Mouse (Mus musculus) G1E-ER4 (cell line): ENCODE results near the gene Gabrg3. TPM values are rescaled to one million over a fixed set of nuclear protein-coding genes. Genes with fewer than 3 reads are reported as not detected.

ENCODE experiments used
- GATA1 ChIP-seq: IDR thresholded peaks from one replicate; pipeline ENCODE4 v1.8.0; 2012; ENCODE audit warnings: low read length, inconsistent platforms
- polyA plus RNA-seq: library from polyadenylated mRNA; stranded (reverse); fragments of >175 nt; gene quantifications from 2 replicates; pipeline ENCODE4 v1.2.3, GENCODE M21; 2012

Gabrg3 gene
- polyA plus RNA-seq, 1 experiment: not detected

DNA sequence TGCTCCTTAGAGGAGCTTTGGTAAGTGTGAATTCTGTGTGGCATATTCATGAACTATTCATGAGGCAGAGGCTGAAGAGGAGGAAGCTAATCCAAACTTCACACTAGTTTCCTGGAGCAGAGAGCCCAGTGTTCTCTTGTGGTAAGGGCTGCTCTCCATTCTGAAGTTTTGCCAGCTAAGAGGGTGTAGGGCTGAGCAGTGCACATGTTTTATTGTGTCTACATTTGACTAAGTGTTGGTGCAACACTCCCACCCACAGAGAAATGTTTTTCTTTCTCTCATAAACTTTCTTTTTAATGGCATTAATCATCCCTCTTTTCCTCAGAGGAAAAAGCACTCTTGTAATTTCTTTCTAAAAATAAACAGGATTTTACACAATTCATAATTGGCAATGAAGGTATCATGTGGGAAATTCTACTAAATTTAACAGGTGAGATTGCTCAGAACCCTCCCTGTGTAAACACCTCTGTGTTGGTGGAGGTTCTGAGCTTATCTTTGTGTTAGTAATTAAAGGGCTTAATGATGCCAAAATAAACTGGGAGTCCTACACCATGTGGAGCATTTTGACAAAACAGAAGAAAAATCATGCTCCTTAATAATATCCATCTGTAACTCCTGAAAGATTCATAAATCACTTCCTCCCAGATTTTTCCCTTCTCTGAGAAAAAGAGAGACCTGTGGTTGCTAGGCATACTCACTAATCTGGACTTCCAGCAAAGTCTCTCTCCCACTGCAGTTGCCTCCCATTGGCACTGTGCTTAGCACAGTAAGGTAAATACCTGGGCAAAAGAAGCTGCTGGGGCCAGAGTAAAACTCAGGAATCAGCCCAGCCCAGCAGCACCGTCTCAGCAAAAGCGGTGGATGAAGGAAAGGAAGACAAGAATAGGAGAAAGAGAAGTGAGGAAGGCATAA, 389.0 kb downstream of the Gabrg3 start:
- TF ChIP-seq GATA1: no peak

- no peak for TF ChIP-seq GATA1
Observed at GRCm38 (mm10) chr7:56946398-56946797, 440.6 kb downstream of the Gabrg3 start.

GRCm38 (mm10) chr7:56941606-56942005, 445.4 kb downstream of the Gabrg3 start:
- TF ChIP-seq GATA1: no peak

GRCm38 (mm10) chr7:56938020-56938419, 449.0 kb downstream of the Gabrg3 start:
- no peak for TF ChIP-seq GATA1

DNA sequence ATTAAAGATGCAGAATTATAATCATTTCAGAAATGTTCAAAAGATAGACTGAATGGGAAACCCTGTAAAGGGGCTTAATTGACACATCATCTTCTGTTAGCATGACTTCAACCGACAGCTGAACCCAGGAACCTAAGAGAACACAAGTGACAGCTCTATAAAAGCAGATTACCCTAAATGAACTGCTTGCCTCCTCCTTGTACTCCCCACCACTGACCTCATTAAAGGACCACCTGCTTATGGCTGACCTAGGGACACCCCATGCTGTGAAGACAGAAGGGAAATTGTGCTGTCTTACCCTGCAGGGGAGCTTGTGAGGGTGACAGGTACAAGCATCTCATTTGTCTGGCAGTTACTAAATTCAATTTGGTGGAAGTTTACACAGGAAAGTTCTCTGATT, 467.5 kb downstream of the Gabrg3 start:
- TF ChIP-seq GATA1: no peak

DNA sequence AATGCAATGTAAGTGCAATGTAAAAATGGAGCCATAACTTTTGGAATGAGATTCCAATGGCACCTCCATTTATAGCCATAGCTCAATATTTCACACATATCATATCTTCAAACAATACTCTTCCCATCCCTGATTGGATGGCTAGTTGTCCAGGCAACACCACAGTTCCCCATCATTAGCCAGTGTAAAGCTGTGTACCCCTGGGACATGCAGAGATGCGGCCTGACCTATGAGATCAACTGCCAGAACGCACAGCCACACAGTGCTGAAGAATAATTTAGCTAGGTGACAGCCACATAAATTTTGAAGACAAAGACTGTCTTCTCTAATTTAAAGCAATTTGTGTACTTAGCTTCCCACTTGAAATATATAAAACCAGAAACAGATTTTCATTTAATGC, 472.1 kb downstream of the Gabrg3 start:
- TF ChIP-seq GATA1: no peak

DNA sequence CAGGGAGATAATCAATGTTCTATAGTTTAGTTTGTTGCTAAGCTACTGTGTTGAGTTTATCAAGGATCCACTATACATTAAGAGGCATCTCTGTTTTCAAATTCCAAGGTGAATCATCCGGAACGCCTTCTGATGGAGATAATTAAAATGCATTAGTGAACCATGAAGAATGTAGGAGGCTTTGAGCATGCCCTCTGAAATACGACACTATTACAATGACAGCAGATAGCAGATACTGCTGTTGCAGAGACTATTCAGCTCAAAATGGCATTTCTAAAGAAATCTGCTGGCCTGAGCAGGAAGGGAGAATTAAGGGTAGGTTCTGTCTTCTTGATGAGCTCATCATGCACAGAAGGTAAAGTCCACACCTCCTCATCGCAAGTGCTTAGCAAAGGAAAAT, 487.2 kb downstream of the Gabrg3 start:
- TF ChIP-seq GATA1: no peak

DNA sequence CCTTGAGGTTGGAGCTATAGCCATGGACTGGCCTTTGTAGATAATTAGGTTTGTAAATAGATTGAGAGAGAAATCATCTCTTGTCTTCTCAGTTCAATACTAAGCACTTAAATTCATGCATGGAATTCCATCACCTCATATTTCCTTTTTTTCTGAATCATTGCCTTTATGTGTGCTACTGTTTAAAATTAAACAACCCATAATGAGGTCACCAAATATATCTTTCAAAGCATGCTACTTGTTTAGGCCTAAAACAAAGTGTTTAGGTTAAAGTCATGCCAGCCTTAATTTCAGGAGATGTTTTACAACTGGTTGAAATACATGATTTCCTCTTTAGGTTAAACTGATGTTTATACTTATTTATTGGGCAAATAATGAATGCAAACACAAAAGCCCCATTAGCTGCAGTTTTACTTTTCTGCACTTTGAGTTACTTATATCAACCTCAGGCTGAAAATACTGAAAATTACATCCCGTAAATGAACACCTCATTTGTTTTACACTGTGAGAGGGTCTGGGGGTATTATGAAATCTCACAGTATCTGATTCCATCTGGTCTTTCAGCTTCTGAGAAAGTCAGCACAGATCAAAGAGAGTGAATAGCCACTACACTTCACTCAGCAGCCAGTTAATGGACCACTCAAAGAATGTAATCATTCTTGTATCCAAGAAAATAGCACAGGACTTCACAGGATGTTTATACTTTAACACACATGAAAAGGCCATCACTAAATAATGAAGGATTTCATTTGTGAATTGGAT, 519.5 kb downstream of the Gabrg3 start:
- no peak for TF ChIP-seq GATA1

GRCm38 (mm10) chr7:56843565-56843964, 543.4 kb downstream of the Gabrg3 start:
- no peak for TF ChIP-seq GATA1

GRCm38 (mm10) chr7:56825446-56825845, 561.5 kb downstream of the Gabrg3 start:
- no peak for TF ChIP-seq GATA1

DNA sequence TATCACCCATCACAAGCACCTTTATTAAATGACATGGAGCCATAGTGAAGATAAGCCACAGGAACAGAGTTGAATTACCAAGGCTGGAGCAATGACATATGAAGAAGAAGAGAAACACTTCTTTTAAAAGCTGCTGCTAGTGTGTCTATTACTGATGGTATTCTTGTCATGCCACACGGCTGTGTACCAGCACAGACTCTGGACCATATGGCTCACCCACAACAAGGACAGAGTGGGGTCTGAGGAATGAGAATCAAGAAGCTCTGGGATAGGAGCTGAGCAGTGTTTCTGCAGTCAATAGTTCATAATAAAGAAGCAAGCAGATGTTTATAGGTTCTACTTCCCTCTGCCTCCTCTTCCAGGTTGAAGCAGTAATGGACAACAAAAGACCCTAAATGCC, 585.1 kb downstream of the Gabrg3 start:
- TF ChIP-seq GATA1: no peak

DNA sequence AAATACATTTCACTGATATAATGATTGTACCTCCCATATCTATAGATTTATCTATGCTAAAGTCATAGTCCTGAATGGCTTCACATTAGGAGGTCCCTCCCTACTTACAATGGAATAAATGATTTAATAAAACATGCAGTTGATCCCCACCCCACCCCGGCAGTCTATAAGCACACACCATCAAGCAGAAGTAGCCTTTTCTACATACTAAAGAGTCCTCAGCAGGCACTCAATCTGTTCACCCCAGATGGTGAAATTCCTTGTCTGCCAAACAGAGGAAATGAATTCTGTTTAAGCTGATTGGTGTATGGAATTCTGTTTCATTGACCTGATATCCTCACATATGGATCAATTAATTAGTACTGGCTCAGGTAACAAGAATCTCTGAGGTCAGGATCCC, 607.9 kb downstream of the Gabrg3 start:
- TF ChIP-seq GATA1: no peak

DNA sequence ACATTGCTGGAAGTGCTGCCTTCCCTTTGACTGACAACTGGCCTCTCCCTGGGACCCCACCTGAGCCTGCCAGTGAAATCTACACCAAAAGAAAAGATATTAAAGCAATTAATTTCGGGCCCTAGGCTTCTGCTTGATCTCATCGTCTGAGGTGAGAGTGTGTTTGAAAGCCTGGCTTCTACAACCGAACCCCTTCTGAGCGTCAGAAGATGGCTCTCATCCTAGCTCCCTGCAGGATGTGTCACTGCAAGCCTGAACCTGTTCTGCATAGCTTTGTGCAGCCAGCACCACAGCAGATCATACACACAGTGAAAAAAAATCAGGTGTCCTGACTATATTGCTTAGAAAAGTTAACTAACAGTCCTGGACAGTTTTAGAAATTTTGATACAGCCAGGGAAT, 618.8 kb downstream of the Gabrg3 start:
- TF ChIP-seq GATA1: no peak

DNA sequence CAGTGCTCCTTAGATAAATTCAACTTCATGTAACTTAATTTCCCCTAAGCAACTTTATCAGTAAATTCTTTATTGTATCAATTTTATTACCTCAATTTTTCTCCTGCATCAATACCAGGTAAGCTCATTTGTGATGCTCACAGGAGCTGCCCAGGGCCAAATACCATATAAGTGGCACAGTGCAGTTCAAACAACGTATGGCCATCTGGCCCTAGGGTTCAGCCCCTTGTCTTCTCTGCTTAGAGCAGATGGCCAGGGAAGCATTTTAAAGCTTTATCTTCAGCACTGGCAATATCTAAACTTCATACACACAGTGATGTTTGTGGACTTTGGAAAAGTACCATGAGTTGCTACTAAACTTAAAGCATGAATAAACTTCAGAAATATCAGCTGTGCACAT, 619.2 kb downstream of the Gabrg3 start:
- no peak for TF ChIP-seq GATA1

- TF ChIP-seq GATA1: no peak
Observed at GRCm38 (mm10) chr7:56765612-56766445, 621.2 kb downstream of the Gabrg3 start.

DNA sequence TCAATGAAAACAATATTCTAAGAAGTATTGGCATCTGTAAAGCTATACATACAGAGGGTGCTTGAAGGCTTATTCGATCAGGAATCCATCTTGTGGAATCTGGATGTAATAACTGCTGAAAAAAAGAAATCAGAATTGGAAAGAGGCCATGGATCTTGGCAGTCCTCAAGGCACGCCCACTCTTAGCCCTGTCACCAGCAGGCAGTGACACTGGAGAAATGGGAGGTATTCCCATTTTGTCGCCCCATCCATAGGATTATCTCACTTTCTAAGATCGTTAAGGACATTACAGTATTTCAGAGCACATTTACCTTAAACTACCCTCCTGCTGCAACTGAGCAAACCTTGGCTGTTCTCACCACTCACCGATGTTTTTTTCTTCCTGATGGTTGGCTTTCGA, 657.8 kb downstream of the Gabrg3 start:
- no peak for TF ChIP-seq GATA1

Other genes with a start within 250 kb of the Gabrg3 start
- not detected in 2 replicates for gene Gabrb3, start 32.5 kb upstream of the Gabrg3 start, polyA plus RNA-seq
- not detected in 2 replicates for gene Gabra5, start 122.9 kb upstream of the Gabrg3 start, polyA plus RNA-seq